Mouse (Mus musculus) hindbrain, embryonic 14.5 days (tissue): ENCODE measurements around the gene Stk24. TPM values are rescaled to one million over a fixed set of nuclear protein-coding genes. Genes with fewer than 3 reads are reported as not detected.

Experiments
- ATAC-seq: fragments of 200-750 bp; cut with Nextera tagmentation; 2 replicates; pipeline ENCODE4 v1.8.0; 2017; ENCODE audit warnings: moderate number of reproducible peaks, mild to moderate bottlenecking, moderate TSS enrichment, moderate library complexity; ENCODE audit not compliant: low FRiP score
- DNase-seq: peaks from one replicate; pipeline ENCODE4 v3.0.0-alpha.2; 2015; ENCODE audit warnings: low spot score
- H3K27ac ChIP-seq: fragments of 300-500 bp; sonication (generic); 2 replicates; pipeline ENCODE4 v1.5.1; 2014; ENCODE audit warnings: mild to moderate bottlenecking, moderate library complexity
- H3K27me3 ChIP-seq: fragments of 300-500 bp; sonication (generic); 2 replicates; pipeline ENCODE4 v1.6.1; 2014; ENCODE audit warnings: mild to moderate bottlenecking, low read length, mixed read lengths; ENCODE audit not compliant: control insufficient read depth, insufficient read depth
- H3K36me3 ChIP-seq: fragments of 300-500 bp; sonication (generic); replicated peaks from 2 replicates; pipeline ENCODE4 v1.6.1; 2014; ENCODE audit not compliant: control insufficient read depth, insufficient read depth
- H3K4me1 ChIP-seq: fragments of 300-500 bp; sonication (generic); replicated peaks from 2 replicates; pipeline ENCODE4 v1.6.1; 2014; ENCODE audit warnings: antibody characterized with exemption, low read length, mixed read lengths; ENCODE audit not compliant: control insufficient read depth, insufficient read depth
- H3K4me2 ChIP-seq: fragments of 300-500 bp; sonication (generic); replicated peaks from 2 replicates; pipeline ENCODE4 v1.6.1; 2014; ENCODE audit warnings: mild to moderate bottlenecking, moderate library complexity
- H3K4me3 ChIP-seq: fragments of 300-500 bp; sonication (generic); replicated peaks from 2 replicates; pipeline ENCODE4 v1.5.1; 2014; ENCODE audit warnings: mild to moderate bottlenecking, low read length
- H3K9ac ChIP-seq: fragments of 300-500 bp; sonication (generic); 2 replicates; pipeline ENCODE4 v1.6.1; 2014
- H3K9me3 ChIP-seq: fragments of 300-500 bp; sonication (generic); 2 replicates; pipeline ENCODE4 v1.6.1; 2016; ENCODE audit warnings: low read length; ENCODE audit not compliant: control insufficient read depth
- WGBS: fragments of 180-500 bp; shearing (Covaris S2); extraction: QIAGEN DNeasy Blood & Tissue Kit; methylation state at CpG from one replicate; pipeline ENCODE4 v1.1.7; 2014; 5-methylcytosine and 5-hydroxymethylcytosine counted together
- polyA plus RNA-seq: library from polyadenylated mRNA; unstranded; fragments of >200 nt; fragmentation: Nextera tagmentation; extraction: Ambion mirVana; gene quantifications from 2 replicates; pipeline ENCODE4 v1.2.1, GENCODE M21; 2014

Stk24 gene
- polyA plus RNA-seq, 1 experiment from 2014 or later = 23.1 TPM

DNA sequence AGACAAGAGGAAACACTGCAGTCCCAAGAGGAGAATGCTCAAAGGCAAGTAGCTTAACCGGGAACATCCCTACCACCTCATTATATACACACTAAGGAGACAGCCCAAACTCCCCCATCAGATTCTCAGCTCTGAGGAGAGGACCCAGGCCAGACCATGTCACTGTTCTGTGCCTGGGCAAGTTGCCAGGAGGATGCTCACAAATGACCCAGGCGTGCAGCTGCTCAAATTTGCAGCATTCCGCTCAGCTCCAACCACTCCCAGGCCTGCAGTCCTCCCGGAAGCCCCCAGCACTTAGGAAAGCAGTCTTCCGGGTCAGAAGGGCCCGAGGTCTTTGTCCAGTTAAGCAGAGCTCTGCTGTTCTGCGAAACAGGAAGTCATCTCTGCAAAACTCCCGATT lies 31.6 kb downstream of the Stk24 start:
- no peak overlapping the region for H3K9ac ChIP-seq
- H3K9me3 ChIP-seq = no peaks in the 10 kb centered on the region
- no peak overlapping the region for H3K27ac ChIP-seq
- H3K4me2 ChIP-seq = no peak overlapping the region
- DNase-seq (peak; percentile 46), ATAC-seq (0 out of 2 replicates have a peak, but pooled peaks have one; percentile 41)
- H3K4me3 ChIP-seq = no peak overlapping the region
- WGBS = 56% methylated on average over 8 of the region's 8 CpGs
- H3K27me3 ChIP-seq = no peaks in the 10 kb centered on the region
- no peaks in the 10 kb centered on the region for H3K36me3 ChIP-seq
- H3K4me1 ChIP-seq = peaks cover 9% of the 10 kb centered on the region; the same call in 1 of the 2 replicates

DNA sequence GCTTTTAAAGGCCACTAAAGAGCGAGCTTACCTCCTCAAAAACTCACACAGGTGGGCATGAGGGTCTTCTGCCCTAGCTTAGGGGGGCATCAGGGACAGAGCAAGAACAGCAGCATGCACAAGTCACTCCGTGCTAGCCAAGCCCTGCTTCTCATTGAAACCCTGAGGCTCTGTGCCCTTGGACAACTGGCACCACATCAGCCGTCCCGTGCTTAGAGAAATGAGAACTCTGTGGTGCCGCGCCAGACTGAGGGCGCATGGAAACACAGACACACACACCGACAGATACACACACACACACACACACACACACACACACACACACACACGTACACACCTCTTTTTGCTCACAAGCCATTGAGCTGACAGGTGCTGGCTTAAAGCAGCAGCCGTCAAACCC lies 32.7 kb downstream of the Stk24 start:
- ATAC-seq (no peak), DNase-seq (no peak)
- H3K9me3 ChIP-seq = no peaks in the 10 kb centered on the region
- no peak overlapping the region for H3K27ac ChIP-seq
- 95% methylated on average over 10 of the region's 10 CpGs for WGBS
- no peak overlapping the region for H3K9ac ChIP-seq
- peaks cover 9% of the 10 kb centered on the region; the same call in 1 of the 2 replicates for H3K4me1 ChIP-seq
- H3K4me3 ChIP-seq = no peak overlapping the region
- H3K27me3 ChIP-seq = no peaks in the 10 kb centered on the region
- no peak overlapping the region for H3K4me2 ChIP-seq
- no peaks in the 10 kb centered on the region for H3K36me3 ChIP-seq

DNA sequence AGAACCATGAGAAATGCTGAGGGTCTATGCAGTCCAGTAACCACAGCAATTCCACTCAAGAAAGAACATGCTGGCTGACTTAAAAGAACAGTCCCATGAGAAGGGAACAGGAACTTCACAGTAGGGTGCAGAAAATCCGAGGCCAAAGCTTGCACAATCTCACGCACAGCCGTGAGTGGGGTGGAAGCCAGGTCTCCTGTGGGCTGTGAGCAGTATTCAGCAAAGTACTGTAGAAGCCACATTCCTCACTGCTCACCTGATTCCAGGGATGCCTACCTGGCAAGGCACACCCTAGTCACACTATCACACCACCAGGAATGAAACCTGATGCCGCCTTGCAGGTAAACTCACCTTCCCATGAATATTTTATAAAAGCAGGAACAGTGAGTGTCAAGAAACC lies 33.2 kb downstream of the Stk24 start:
- Histone ChIP-seq H3K9me3 (no peaks in the 10 kb centered on the region), H3K27me3 (no peaks in the 10 kb centered on the region), H3K4me3 (no peak overlapping the region), H3K4me2 (no peak overlapping the region), H3K27ac (no peak overlapping the region), H3K4me1 (peaks cover 9% of the 10 kb centered on the region; the same call in 1 of the 2 replicates), H3K9ac (no peak overlapping the region), H3K36me3 (no peaks in the 10 kb centered on the region)
- no peak for ATAC-seq
- WGBS = 78% methylated on average over 4 of the region's 4 CpGs
- DNase-seq = no peak

DNA sequence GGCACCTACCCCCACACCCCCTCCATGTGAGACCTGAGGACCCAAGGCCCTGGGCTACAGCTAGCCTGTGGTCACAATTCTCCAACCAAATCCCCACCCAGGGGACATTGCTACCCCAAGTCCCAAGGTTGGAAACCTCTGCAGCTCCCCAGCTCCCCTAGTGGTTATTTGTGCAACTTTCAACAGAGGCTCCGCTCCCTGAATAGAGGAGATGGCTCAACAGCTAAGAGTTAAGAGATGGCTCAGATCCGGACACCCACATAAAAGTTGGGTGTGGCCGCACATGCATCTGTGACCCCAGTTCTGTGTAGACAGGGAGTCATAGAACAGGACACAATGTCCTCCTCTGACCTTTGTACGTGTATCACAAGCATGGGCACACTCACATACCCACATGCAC lies 33.8 kb downstream of the Stk24 start:
- Histone ChIP-seq H3K36me3 (no peaks in the 10 kb centered on the region), H3K9me3 (no peaks in the 10 kb centered on the region), H3K27me3 (no peaks in the 10 kb centered on the region), H3K27ac (no peak overlapping the region), H3K4me1 (peaks cover 9% of the 10 kb centered on the region; the same call in 1 of the 2 replicates), H3K4me3 (no peak overlapping the region), H3K9ac (no peak overlapping the region), H3K4me2 (no peak overlapping the region)
- DNase-seq (no peak), ATAC-seq (no peak)
- 78% methylated on average over 4 of the region's 4 CpGs for WGBS

DNA sequence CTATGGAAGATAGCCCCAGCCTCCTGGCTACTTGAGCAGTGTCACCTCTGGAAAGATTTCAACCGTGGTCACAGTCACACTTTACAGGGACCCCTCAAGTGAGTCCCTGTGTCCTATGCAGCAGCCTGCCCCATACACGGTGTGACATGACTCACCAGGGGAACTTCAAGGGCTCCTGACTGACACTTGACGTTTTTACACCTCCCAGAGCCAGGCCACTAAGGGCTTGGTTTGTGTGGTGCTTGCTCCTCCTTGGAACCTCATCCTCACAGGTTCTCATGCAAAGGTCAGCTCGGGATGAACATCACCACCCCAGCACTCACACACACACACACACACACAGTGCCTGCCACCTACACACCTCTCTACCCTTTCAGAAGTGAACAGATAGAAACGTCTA lies 34.9 kb downstream of the Stk24 start:
- 89% methylated on average over 5 of the region's 5 CpGs for WGBS
- no peak overlapping the region for H3K9ac ChIP-seq
- no peaks in the 10 kb centered on the region for H3K9me3 ChIP-seq
- DNase-seq (no peak), ATAC-seq (no peak)
- no peaks in the 10 kb centered on the region for H3K27me3 ChIP-seq
- no peak overlapping the region for H3K4me2 ChIP-seq
- peaks cover 9% of the 10 kb centered on the region for H3K4me1 ChIP-seq
- no peak overlapping the region for H3K27ac ChIP-seq
- no peaks in the 10 kb centered on the region for H3K36me3 ChIP-seq
- H3K4me3 ChIP-seq = no peak overlapping the region

DNA sequence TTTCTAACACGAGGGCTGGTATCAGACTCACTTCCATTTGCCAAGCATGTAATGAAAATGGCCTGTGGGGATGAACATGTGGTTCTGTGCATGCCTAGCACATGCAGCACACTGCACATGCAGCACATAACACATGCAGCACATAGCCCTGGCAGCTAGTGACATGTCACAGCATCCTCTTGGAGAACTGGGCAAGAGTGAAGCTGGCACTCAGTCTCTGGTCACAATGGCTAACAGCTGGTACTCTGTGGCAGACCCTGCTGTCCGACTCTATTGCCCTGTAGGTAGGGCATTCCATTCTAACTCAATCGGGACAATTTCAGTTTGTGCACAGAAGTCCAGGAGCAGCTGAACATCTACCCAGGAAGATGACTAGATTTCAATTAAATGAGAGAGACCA lies 36.9 kb downstream of the Stk24 start:
- Histone ChIP-seq H3K4me1 (peaks cover 1% of the 10 kb centered on the region; the same call in 1 of the 2 replicates), H3K27me3 (no peaks in the 10 kb centered on the region), H3K27ac (no peak overlapping the region), H3K4me3 (no peak overlapping the region), H3K36me3 (no peaks in the 10 kb centered on the region), H3K9me3 (no peaks in the 10 kb centered on the region), H3K4me2 (no peak overlapping the region), H3K9ac (no peak overlapping the region)
- ATAC-seq (no peak), DNase-seq (no peak)
- WGBS = 79% methylated on average over 3 of the region's 3 CpGs

DNA sequence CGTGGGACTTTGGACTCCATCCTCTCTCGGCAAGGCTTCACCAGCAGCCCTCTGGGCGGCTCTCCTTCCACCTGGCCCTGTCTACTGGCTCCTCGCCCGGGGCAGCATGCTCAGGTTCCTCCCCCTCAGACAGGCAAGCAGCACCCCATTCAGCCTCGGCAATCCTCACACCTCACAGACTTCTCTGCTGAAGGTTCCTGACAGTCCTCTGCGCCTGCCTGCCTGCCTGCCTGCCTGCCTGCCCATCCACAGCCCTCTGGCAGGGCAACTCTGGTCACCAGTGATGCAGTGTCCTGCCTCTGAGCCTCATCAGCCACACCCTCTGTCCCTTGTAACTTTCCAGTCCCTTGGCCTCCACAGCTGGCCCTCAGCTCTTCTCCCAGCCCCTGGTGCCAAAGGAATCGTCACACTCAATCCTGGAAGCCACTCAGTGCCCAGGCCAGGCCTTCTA lies 39.8 kb downstream of the Stk24 start:
- Histone ChIP-seq H3K4me2 (no peak overlapping the region), H3K27me3 (no peaks in the 10 kb centered on the region), H3K4me1 (no peaks in the 10 kb centered on the region; the same call in 1 of the 2 replicates), H3K9ac (no peak overlapping the region), H3K27ac (no peak overlapping the region), H3K9me3 (no peaks in the 10 kb centered on the region), H3K36me3 (peaks cover 19% of the 10 kb centered on the region), H3K4me3 (no peak overlapping the region)
- 86% methylated on average over 8 of the region's 8 CpGs for whole genome bisulfite sequencing
- ATAC-seq (no peak), DNase-seq (no peak)

DNA sequence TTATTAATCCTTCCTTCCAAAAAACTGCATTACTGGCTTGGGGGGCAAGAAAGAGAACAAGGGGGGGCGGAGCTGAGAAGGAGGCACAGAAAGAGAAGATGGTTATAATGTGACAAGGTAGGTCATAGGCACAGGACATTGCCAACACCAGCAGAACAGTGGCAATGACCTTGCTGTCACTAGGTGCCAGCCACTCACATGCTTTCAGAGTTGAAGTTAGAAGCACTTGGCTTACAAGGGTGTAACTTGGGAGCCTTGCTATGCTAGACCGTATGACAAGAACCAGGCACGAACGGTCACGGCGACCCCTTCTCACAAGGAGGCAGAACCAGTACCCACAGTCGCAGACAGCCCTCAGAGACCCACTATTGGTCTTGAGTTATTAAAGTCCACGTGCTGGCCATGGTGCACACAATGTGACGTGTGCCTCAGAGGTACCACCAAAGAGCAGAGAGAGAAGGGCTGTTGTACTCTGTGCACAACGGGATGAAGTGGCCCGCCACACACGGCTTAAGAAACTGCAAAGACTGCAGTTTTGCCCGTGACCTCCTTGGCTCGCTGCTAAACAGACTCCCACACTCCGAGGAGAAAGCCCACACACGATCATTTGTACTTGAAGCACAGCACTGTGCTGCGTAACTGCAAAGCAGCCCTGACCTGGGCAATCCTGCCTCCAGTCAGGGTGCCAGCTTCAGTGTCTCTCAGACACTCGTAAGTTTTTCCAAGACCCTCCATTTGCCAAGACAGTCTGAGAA lies 40.8 kb downstream of the Stk24 start:
- H3K27me3 ChIP-seq = no peaks in the 10 kb centered on the region
- H3K9me3 ChIP-seq = no peaks in the 10 kb centered on the region
- ATAC-seq (peak; percentile 40; the same call in 1 of the 2 replicates), DNase-seq (no peak)
- H3K4me1 ChIP-seq = no peaks in the 10 kb centered on the region; the same call in 1 of the 2 replicates
- peaks cover 19% of the 10 kb centered on the region for H3K36me3 ChIP-seq
- no peak overlapping the region for H3K4me3 ChIP-seq
- H3K27ac ChIP-seq = no peak overlapping the region
- H3K4me2 ChIP-seq = no peak overlapping the region
- 82% methylated on average over 18 of the region's 18 CpGs for WGBS
- H3K9ac ChIP-seq = no peak overlapping the region

DNA sequence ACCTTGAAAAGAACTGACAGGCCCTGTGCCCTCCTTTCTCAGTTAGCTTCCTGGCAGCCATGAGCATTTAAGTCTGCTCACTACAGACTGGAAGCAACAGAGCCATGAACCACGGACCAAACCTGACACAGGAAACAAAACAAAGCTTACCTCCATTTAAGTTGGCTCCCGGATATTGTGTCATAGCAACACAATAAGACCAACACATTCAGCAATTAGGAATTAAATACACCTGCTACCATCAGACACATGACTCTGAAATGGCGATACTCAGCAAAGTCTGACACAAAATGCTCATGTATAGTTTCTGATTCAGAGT lies 49.8 kb downstream of the Stk24 start:
- ATAC-seq = no peak

More for the DNA sequence above, 49.8 kb downstream of the Stk24 start:
- Histone ChIP-seq H3K4me3 (no peak overlapping the region), H3K9ac (no peak overlapping the region), H3K4me2 (no peak overlapping the region), H3K36me3 (no peaks in the 10 kb centered on the region), H3K9me3 (no peaks in the 10 kb centered on the region), H3K27ac (no peak overlapping the region), H3K4me1 (no peaks in the 10 kb centered on the region), H3K27me3 (no peaks in the 10 kb centered on the region)
- 91% methylated on average over 3 of the region's 3 CpGs for WGBS
- DNase-seq = no peak
